Mouse (Mus musculus) embryonic facial prominence, embryonic 13.5 days (tissue): ENCODE data around the gene Tmem179b. TPM values are rescaled to one million over a fixed set of nuclear protein-coding genes. Genes with fewer than 3 reads are reported as not detected.

ENCODE experiments used
- ATAC-seq: fragments of 200-750 bp; cut with Nextera tagmentation; 2 replicates; pipeline ENCODE4 v1.8.0; 2017; ENCODE audit warnings: low read depth; ENCODE audit not compliant: insufficient number of reproducible peaks, insufficient read depth, low FRiP score, low TSS enrichment
- H3K27ac ChIP-seq: fragments of 300-500 bp; sonication (generic); 2 replicates; pipeline ENCODE4 v1.5.1; 2015; ENCODE audit warnings: moderate library complexity, mild to moderate bottlenecking, inconsistent platforms
- H3K27me3 ChIP-seq: fragments of 300-500 bp; sonication (generic); 2 replicates; pipeline ENCODE4 v1.6.1; 2015; ENCODE audit warnings: mild to moderate bottlenecking, inconsistent platforms
- H3K36me3 ChIP-seq: fragments of 300-500 bp; sonication (generic); 2 replicates; pipeline ENCODE4 v1.6.1; 2015; ENCODE audit warnings: mild to moderate bottlenecking, inconsistent platforms
- H3K4me1 ChIP-seq: fragments of 300-500 bp; sonication (generic); 2 replicates; pipeline ENCODE4 v1.6.1; 2015; ENCODE audit warnings: inconsistent platforms
- H3K4me2 ChIP-seq: fragments of 300-500 bp; sonication (generic); 2 replicates; pipeline ENCODE4 v1.6.1; 2015; ENCODE audit warnings: moderate library complexity, mild to moderate bottlenecking, inconsistent platforms
- H3K4me3 ChIP-seq: fragments of 300-500 bp; sonication (generic); 2 replicates; pipeline ENCODE4 v1.5.1; 2015; ENCODE audit warnings: mild to moderate bottlenecking, inconsistent platforms
- H3K9ac ChIP-seq: fragments of 300-500 bp; sonication (generic); 2 replicates; pipeline ENCODE4 v1.6.1; 2015; ENCODE audit warnings: mild to moderate bottlenecking, inconsistent platforms
- H3K9me3 ChIP-seq: fragments of 300-500 bp; sonication (generic); 2 replicates; pipeline ENCODE4 v1.6.1; 2016; ENCODE audit warnings: inconsistent platforms
- WGBS: fragments of 180-500 bp; shearing (Covaris S2); methylation state at CpG from one replicate; pipeline ENCODE4 v1.1.7; 2015; ENCODE audit warnings: mixed read lengths; 5-methylcytosine and 5-hydroxymethylcytosine counted together
- microRNA-seq: library from miRNA; unstranded; fragments of <30 nt; microRNA quantifications from one replicate; pipeline ENCODE4, GENCODE M21; 2016
- polyA plus RNA-seq: library from polyadenylated mRNA; unstranded; fragments of >200 nt; fragmentation: Nextera tagmentation; extraction: Ambion mirVana; gene quantifications from 2 replicates; pipeline ENCODE4 v1.2.1, GENCODE M21; 2015

Tmem179b gene
- polyA plus RNA-seq, 1 experiment from 2014 or later = 67.6 TPM

DNA sequence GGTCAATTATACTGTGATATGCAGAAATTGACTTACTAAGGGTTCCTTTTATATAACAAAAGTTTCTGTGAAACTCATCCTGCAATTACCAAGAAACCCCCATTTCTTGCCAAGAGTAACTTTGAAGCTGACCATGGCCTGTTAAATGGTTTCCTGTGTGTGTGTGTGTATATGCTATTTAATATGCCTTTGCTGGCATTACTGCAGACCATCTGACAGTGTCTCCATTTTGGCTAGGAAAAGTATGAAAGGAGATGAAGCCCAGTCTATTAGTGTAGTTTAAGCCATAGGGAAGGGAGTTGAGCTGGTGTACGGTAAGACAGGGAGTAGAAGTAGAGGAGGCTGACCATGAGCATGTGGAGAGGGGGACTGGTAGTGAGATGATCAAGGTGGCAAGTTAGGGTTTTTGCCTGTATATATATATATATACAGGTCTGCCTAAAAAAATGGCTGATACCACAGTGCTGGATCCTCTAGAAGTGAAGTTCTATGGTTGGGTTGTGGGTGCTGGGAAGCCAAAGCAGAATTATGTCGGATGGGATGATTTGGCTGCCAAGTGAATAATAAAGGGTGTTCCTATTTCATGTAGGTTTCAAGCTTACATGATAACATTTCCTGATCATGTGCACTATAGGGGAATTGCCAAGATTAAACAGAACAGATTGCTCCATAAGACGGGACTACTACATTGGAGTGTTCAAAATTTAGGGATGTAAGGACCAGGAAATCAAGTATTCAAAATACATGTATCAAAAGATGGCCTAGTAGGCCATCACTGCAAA is 47.5 kb downstream of the Tmem179b start:
- H3K27ac ChIP-seq = no peak overlapping the region
- H3K9me3 ChIP-seq = no peaks in the 10 kb centered on the region
- H3K36me3 ChIP-seq = peaks cover 27% of the 10 kb centered on the region
- H3K4me1 ChIP-seq = peaks cover 28% of the 10 kb centered on the region
- no peak overlapping the region for H3K9ac ChIP-seq
- H3K27me3 ChIP-seq = no peaks in the 10 kb centered on the region
- ATAC-seq = no peak
- peak overlapping the region; percentile 81; the same call in 1 of the 2 replicates for H3K4me2 ChIP-seq
- H3K4me3 ChIP-seq = peak overlapping the region; percentile 9; the same call in 1 of the 2 replicates
- 19% methylated on average over 3 of the region's 3 CpGs for WGBS

DNA sequence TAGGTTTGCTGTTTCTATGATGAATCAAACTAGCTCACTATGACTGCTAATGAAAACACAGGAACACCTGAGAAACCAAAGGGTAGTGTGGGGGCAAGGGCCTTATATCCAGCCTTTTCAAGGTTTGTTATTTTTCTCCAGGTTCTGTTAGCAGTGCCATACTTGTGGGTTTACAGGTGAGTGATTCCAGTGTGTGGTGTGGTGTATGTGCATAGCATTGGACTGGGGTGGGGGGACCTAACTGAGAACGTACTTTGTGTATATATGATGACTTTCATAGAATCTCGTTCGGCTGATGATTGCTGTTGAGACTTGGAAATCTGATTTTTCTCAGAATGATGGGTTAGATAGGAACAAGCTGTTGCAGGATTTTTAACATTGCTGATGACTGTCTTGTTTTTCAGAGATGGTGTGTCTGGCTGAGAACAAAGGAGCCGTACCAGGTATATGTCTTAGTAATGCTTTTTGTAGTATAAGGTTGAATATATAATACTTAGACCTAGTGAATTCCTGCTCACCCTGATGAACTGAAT is 49.1 kb downstream of the Tmem179b start:
- H3K9me3 ChIP-seq = no peaks in the 10 kb centered on the region
- peak overlapping the region; percentile 81 for H3K4me2 ChIP-seq
- H3K4me1 ChIP-seq = peaks cover 36% of the 10 kb centered on the region
- H3K27me3 ChIP-seq = no peaks in the 10 kb centered on the region
- H3K36me3 ChIP-seq = peaks cover 27% of the 10 kb centered on the region
- no peak for ATAC-seq
- peak overlapping the region; percentile 84 for H3K4me3 ChIP-seq
- peak overlapping the region; percentile 99 for H3K9ac ChIP-seq
- WGBS = 43% methylated on average over 4 of the region's 4 CpGs
- H3K27ac ChIP-seq = 0 out of 2 replicates have a peak overlapping the region, but pooled peaks have one; percentile 92

DNA sequence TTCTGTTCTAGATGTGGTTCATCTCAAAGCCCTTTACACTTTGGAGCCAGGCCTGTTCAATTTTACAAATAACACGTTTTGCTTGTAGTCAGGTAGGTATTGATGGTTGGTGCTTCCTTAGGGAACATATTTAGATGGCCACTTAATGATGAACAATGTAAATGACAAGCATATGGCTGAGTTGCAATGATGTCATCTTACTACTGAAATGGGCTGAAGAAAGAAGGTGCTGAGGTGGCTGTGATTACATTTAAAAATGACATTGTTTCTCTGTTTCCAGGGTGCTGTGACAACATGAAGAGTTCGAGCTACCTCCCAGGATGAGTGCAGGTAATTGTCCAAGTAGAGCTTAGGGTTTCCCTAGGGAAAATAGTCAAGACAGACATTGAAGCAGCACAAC is 49.9 kb downstream of the Tmem179b start:
- no peak for ATAC-seq
- Histone ChIP-seq H3K27ac (peak overlapping the region; percentile 92; the same call in 1 of the 2 replicates), H3K9me3 (no peaks in the 10 kb centered on the region), H3K36me3 (peaks cover 27% of the 10 kb centered on the region), H3K4me3 (peak overlapping the region; percentile 84), H3K4me2 (peak overlapping the region; percentile 81), H3K27me3 (no peaks in the 10 kb centered on the region), H3K9ac (peak overlapping the region; percentile 99), H3K4me1 (peaks cover 36% of the 10 kb centered on the region)
- WGBS = 3% methylated on average over 2 of the region's 2 CpGs

DNA sequence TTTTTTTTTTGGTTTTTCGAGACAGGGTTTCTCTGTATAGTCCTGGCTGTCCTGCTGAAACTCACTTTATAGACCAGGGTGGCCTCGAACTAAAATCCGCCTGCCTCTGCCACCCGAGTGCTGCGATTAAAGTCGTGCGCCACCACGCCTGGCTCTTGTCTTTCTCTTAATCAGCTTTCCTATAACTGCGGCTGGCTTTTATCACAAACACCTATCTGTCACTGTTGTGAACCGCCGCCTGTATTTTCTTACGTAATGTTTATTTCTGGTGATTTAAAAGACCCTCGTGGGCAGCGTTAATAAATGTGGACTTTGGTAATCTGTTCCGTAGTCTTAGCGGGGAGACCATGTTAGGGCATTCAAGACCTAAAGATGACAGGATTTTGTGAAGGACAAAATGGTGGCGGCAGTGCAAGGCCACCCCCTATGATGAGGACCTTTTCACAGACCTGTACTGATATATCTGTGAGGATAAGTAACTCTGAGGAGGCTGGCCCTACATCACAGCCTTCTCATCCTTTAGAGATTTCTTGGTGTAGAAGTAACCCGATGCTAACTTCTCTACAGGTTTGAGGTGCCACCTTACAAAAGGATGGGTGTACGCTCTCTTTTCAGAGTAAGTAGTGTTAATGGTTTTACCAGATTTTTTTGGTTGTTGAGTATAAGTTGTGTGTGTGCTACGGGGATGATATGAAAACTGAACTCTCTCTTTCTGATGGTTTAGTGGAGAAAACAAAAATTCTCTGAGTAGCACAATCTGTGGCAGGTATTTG is 50.5 kb downstream of the Tmem179b start:
- peaks cover 27% of the 10 kb centered on the region for H3K36me3 ChIP-seq
- no peak for ATAC-seq
- no peaks in the 10 kb centered on the region for H3K27me3 ChIP-seq
- H3K27ac ChIP-seq = peak overlapping the region; percentile 92
- H3K4me1 ChIP-seq = peaks cover 36% of the 10 kb centered on the region
- H3K9ac ChIP-seq = peak overlapping the region; percentile 99
- under 1% methylated on average over 20 of the region's 20 CpGs for WGBS
- no peaks in the 10 kb centered on the region for H3K9me3 ChIP-seq
- peak overlapping the region; percentile 84 for H3K4me3 ChIP-seq
- peak overlapping the region; percentile 81 for H3K4me2 ChIP-seq

DNA sequence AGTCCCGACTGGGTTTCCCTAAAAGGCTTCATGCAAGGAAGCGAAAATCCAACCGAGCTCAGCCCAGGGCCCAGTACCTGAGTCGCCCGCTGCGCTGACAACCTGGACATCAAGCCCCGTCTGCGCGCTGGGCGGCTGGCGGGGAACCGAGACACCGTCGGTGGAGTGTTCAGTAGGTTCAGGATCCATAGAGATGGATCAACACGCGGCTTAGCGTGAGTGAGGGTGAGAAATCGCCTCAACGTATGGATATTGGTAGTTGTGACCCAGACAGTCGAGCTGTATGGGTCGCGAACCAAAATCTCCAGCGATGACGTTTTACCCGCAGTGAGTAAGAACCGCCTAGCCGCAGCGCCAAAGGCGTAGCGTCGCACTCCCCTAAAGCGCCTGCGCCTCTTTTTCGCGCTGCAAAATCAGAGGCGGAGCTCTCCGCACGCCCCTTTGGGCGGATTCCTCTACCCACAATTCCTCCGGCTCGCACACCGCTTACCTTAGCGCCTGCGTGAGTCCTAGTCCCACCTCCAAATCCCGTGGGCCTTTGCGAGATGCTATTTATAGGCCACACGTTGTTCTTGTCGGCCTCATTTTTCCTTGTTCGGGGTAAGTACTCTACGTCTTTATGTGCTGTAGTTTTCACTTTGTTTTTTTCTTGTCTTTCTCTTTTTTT is 51.2 kb downstream of the Tmem179b start, which contains the start of gene Slc3a2:
Gene Slc3a2 (minus strand): TSS at position 463 of the 667 bp plus-strand sequence.
- H3K4me2 ChIP-seq = peak within 1 kb of the TSS; percentile 81
- H3K27ac ChIP-seq = peak within 1 kb of the TSS; percentile 96
- peaks cover 27% of the 10 kb centered on the region for H3K36me3 ChIP-seq
- ATAC-seq = peak; percentile 96
- peaks cover 36% of the 10 kb centered on the region for H3K4me1 ChIP-seq
- no peaks in the 10 kb centered on the region for H3K27me3 ChIP-seq
- peak within 1 kb of the TSS; percentile 84 for H3K4me3 ChIP-seq
- no peaks in the 10 kb centered on the region for H3K9me3 ChIP-seq
- WGBS = under 1% methylated on average over 50 of the region's 50 CpGs
- H3K9ac ChIP-seq = peak within 1 kb of the TSS; percentile 99

DNA sequence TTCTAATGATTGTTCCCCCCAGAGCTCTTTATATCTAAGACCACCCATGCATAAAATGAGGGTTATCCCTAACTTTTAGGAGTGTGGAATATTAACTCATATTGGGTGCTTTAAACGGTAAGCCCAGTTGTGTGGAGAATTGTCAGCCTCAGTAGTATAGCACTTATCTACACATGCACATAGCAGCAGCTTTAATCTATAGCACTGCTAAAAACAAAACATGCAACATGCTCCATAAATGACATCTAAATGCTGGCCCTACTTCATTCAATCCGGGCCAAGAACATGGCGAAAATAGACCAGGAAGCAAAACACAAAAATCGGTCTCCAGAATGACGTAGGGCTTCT is 51.7 kb downstream of the Tmem179b start:
- no peak for ATAC-seq
- peaks cover 36% of the 10 kb centered on the region for H3K4me1 ChIP-seq
- peak overlapping the region; percentile 84 for H3K4me3 ChIP-seq
- H3K9me3 ChIP-seq = no peaks in the 10 kb centered on the region
- H3K27me3 ChIP-seq = no peaks in the 10 kb centered on the region
- H3K36me3 ChIP-seq = peaks cover 27% of the 10 kb centered on the region
- peak overlapping the region; percentile 99 for H3K9ac ChIP-seq
- H3K27ac ChIP-seq = peak overlapping the region; percentile 96
- 2% methylated on average over 5 of the region's 5 CpGs for whole genome bisulfite sequencing
- peak overlapping the region; percentile 70 for H3K4me2 ChIP-seq

Small RNA genes within 50 kb of the gene (microRNA-seq; reads per million reads assigned to microRNA genes)
- gene Mir6992 = not detected

Other genes with a start within 250 kb of the Tmem179b start
- gene Slc22a8, start 183.2 kb downstream of the Tmem179b start, polyA plus RNA-seq = not detected in 2 replicates
- 0.08 and 0.12 TPM in 2 replicates for gene Slc22a6, start 156.4 kb downstream of the Tmem179b start, polyA plus RNA-seq
- 0.66 and 1.4 TPM in 2 replicates for gene Chrm1, start 110.7 kb downstream of the Tmem179b start, polyA plus RNA-seq
- 99.9 and 116 TPM in 2 replicates for gene Slc3a2, start 51.1 kb downstream of the Tmem179b start, polyA plus RNA-seq
- 88.6 and 100 TPM in 2 replicates for gene Wdr74, start 38.6 kb downstream of the Tmem179b start, polyA plus RNA-seq
- gene 1700092M07Rik, start 33.7 kb downstream of the Tmem179b start, polyA plus RNA-seq = 2.2 and 2.7 TPM in 2 replicates
- gene Stx5a, start 33.1 kb downstream of the Tmem179b start, polyA plus RNA-seq = 182 and 184 TPM in 2 replicates
- 199 and 230 TPM in 2 replicates for gene Nxf1, start 17.4 kb downstream of the Tmem179b start, polyA plus RNA-seq
- 211 and 227 TPM in 2 replicates for gene Tmem223, start 3.5 kb downstream of the Tmem179b start, polyA plus RNA-seq
- gene Taf6l, start 11.9 kb upstream of the Tmem179b start, polyA plus RNA-seq = 28.5 and 35.6 TPM in 2 replicates
- 175 and 178 TPM in 2 replicates for gene Polr2g, start 24.1 kb upstream of the Tmem179b start, polyA plus RNA-seq
- gene Zbtb3, start 28.1 kb upstream of the Tmem179b start, polyA plus RNA-seq = 5.5 and 6.0 TPM in 2 replicates
- 78.7 and 82.9 TPM in 2 replicates for gene Ttc9c, start 44.9 kb upstream of the Tmem179b start, polyA plus RNA-seq
- 7.4 and 7.6 TPM in 2 replicates for gene Hnrnpul2, start 45.5 kb upstream of the Tmem179b start, polyA plus RNA-seq
- gene AC129217.1, start 55.3 kb upstream of the Tmem179b start, polyA plus RNA-seq = not detected in 2 replicates
- 52.6 and 53.3 TPM in 2 replicates for gene Bscl2, start 63.0 kb upstream of the Tmem179b start, polyA plus RNA-seq
- 10.4 and 10.6 TPM in 2 replicates for gene Gng3, start 64.7 kb upstream of the Tmem179b start, polyA plus RNA-seq
- gene Lrrn4cl, start 76.3 kb upstream of the Tmem179b start, polyA plus RNA-seq = 0.65 and 0.74 TPM in 2 replicates
- 184 and 189 TPM in 2 replicates for gene Ubxn1, start 97.0 kb upstream of the Tmem179b start, polyA plus RNA-seq
- gene Uqcc3, start 106.5 kb upstream of the Tmem179b start, polyA plus RNA-seq = 64.2 and 72.3 TPM in 2 replicates
- gene Lbhd1, start 109.3 kb upstream of the Tmem179b start, polyA plus RNA-seq = 56.0 and 91.0 TPM in 2 replicates
- not detected in 2 replicates for gene Gm49403, start 109.5 kb upstream of the Tmem179b start, polyA plus RNA-seq
- gene 1810009A15Rik, start 114.4 kb upstream of the Tmem179b start, polyA plus RNA-seq = 84.9 and 90.0 TPM in 2 replicates
- not detected in 2 replicates for gene Gm49416, start 114.5 kb upstream of the Tmem179b start, polyA plus RNA-seq
- gene Ints5, start 118.5 kb upstream of the Tmem179b start, polyA plus RNA-seq = 36.7 and 42.6 TPM in 2 replicates
- gene Ganab, start 123.6 kb upstream of the Tmem179b start, polyA plus RNA-seq = 107 and 108 TPM in 2 replicates
- 44.7 and 54.6 TPM in 2 replicates for gene B3gat3, start 145.9 kb upstream of the Tmem179b start, polyA plus RNA-seq
- 2.7 and 3.3 TPM in 2 replicates for gene Rom1, start 154.9 kb upstream of the Tmem179b start, polyA plus RNA-seq
- gene Eml3, start 155.1 kb upstream of the Tmem179b start, polyA plus RNA-seq = 32.3 and 32.8 TPM in 2 replicates
- gene Mta2, start 167.4 kb upstream of the Tmem179b start, polyA plus RNA-seq = 187 and 189 TPM in 2 replicates
- gene Tut1, start 179.4 kb upstream of the Tmem179b start, polyA plus RNA-seq = 33.6 and 34.5 TPM in 2 replicates
- gene Eef1g, start 192.6 kb upstream of the Tmem179b start, polyA plus RNA-seq = 481 and 529 TPM in 2 replicates
- 51.0 and 57.8 TPM in 2 replicates for gene Ahnak, start 214.8 kb upstream of the Tmem179b start, polyA plus RNA-seq